Mouse (Mus musculus): Measurements from ENCODE around the gene 1110002E22Rik. TPM values are rescaled to one million over a fixed set of nuclear protein-coding genes. Genes with fewer than 3 reads are reported as not detected.

1110002E22Rik gene
- polyA plus RNA-seq, 1 experiment: 0.01 TPM

DNA sequence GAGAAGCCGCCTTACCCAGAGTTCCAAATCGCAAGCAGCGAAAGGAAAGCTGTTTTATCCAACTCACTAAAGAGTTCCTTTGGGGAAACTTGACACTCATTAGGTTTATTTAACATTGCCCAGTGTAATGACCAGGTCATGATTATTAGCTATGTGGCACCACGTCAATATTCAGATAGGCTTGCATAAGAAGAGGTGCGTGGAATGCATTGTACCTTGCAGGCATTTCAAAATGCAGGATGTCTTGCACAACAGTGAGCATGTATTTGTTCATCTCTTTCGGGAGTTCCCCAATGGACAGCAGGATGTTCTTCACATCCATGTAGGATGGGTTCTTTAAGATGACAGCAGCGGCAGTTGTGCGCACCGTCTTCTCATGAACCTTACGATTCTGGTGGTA, 42.0 kb downstream of the 1110002E22Rik start:
- Histone ChIP-seq H3K27me3 (ENCODE audit: control insufficient read depth, insufficient read depth, low read length) (no peaks in the 10 kb centered on the region), H3K36me3 (ENCODE audit: control insufficient read depth, insufficient read depth, low read length) (no peaks in the 10 kb centered on the region), H3K27ac (ENCODE audit: control insufficient read depth, insufficient read depth, low read depth, low read length) (no peak overlapping the region), H3K4me1 (ENCODE audit: control insufficient read depth, insufficient read depth, low read length) (no peaks in the 10 kb centered on the region), H3K4me3 (ENCODE audit: control insufficient read depth, low read depth, low read length) (no peak overlapping the region)
- no peak for TF ChIP-seq POLR2A (IDR thresholded peaks at IDR 0.05; ENCODE audit: control insufficient read depth, low read depth, low read length)
- no peak for TF ChIP-seq CTCF (IDR thresholded peaks at IDR 0.05; ENCODE audit: control insufficient read depth, insufficient read depth, insufficient replicate concordance, low read depth, low read length)

DNA sequence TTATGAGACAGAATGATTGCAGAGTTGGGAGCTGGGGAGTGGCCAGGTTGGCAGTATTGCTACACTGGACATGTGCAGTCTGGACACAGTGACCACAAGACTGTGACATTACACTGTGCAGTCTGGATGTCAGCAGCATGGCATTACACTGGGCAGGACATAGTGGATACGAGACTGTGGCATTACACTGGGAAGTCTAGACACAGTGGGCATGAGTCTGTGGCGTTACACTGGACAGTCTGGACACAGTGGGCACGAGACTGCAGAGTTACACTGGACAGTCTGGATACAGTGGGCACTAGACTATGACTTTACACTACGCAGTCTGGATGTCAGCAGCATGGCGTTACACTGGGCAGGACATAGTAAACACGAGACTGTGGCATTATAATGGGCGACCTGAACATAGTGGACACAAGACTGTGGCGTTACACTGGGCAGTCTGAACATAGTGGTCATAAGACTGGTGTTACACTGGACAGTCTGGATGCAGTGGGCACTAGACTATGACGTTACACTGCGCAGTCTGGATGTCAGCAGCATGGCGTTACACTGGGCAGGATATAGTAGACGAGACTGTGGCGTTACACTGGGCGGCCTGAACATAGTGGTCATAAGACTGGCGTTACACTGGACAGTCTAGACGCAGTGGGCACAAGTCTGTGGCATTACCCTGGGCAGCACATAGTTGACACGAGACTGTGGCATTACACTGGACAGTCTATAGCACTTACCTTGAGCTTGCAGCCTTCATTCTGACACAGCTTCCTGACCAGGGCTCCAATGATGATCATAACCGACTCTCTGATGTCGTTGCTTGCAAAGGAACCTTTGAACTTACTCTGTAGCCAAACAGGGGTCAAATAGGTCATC, 46.3 kb downstream of the 1110002E22Rik start:
- Histone ChIP-seq H3K4me1 (ENCODE audit: control insufficient read depth, insufficient read depth, low read length) (peaks cover 8% of the 10 kb centered on the region), H3K27me3 (ENCODE audit: control insufficient read depth, insufficient read depth, low read length) (no peaks in the 10 kb centered on the region), H3K27ac (ENCODE audit: control insufficient read depth, insufficient read depth, low read depth, low read length) (no peak overlapping the region), H3K4me3 (ENCODE audit: control insufficient read depth, low read depth, low read length) (no peak overlapping the region), H3K36me3 (ENCODE audit: control insufficient read depth, insufficient read depth, low read length) (no peaks in the 10 kb centered on the region)
- TF ChIP-seq CTCF (IDR thresholded peaks at IDR 0.05; ENCODE audit: control insufficient read depth, insufficient read depth, insufficient replicate concordance, low read depth, low read length) (no peak), POLR2A (IDR thresholded peaks at IDR 0.05; ENCODE audit: control insufficient read depth, low read depth, low read length) (no peak)

DNA sequence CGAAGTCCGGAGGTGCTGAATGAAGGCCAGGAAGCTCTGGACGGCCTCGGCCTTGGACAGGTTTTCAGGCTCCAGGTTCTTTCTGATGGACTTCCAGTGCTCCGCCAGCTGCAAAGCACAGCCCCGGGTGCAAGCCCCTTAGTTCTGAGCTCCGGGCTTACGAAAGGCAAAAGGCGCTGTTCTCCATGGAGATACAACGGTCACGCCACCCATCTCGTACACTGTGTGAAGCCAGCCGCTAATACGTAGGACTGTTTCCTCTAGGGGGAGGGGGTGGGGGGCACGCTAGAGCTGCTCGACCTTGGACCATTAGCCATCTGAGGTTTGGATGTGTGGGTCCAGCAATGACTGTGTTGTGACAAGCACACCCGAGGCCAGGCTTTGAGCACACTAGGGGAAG, 49.3 kb downstream of the 1110002E22Rik start:
- Histone ChIP-seq H3K4me3 (ENCODE audit: control insufficient read depth, low read depth, low read length) (peak overlapping the region; percentile 35), H3K27ac (ENCODE audit: control insufficient read depth, insufficient read depth, low read depth, low read length) (no peak overlapping the region), H3K4me1 (ENCODE audit: control insufficient read depth, insufficient read depth, low read length) (peaks cover 8% of the 10 kb centered on the region), H3K36me3 (ENCODE audit: control insufficient read depth, insufficient read depth, low read length) (no peaks in the 10 kb centered on the region), H3K27me3 (ENCODE audit: control insufficient read depth, insufficient read depth, low read length) (no peaks in the 10 kb centered on the region)
- TF ChIP-seq POLR2A (IDR thresholded peaks at IDR 0.05; ENCODE audit: control insufficient read depth, low read depth, low read length) (no peak), CTCF (IDR thresholded peaks at IDR 0.05; ENCODE audit: control insufficient read depth, insufficient read depth, insufficient replicate concordance, low read depth, low read length) (no peak)

DNA sequence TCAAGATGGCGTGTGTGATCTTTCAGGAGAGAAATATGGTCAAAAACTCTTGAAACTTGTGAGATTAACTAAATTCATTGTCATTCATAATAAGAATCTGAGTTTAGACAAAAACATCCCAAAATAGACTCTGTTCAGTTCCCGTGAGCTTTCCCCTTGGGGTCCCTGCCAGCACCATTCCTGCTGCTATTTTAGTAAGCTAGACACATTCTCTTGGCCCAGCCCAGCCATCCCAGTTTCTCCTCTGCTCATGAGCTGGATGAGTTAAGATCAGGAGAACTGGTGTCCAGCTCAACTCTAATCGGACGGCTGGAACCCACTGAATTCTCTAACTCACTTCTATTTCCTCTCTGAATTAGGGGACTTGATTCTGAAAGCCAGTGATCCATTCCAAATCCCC, 52.0 kb downstream of the 1110002E22Rik start:
- TF ChIP-seq POLR2A (IDR thresholded peaks at IDR 0.05; ENCODE audit: control insufficient read depth, low read depth, low read length) (no peak), CTCF (IDR thresholded peaks at IDR 0.05; ENCODE audit: control insufficient read depth, insufficient read depth, insufficient replicate concordance, low read depth, low read length) (no peak)
- no peak overlapping the region for H3K27ac ChIP-seq (ENCODE audit: control insufficient read depth, insufficient read depth, low read depth, low read length)
- H3K4me1 ChIP-seq (ENCODE audit: control insufficient read depth, insufficient read depth, low read length): peaks cover 8% of the 10 kb centered on the region
- no peak overlapping the region for H3K4me3 ChIP-seq (ENCODE audit: control insufficient read depth, low read depth, low read length)
- H3K36me3 ChIP-seq (ENCODE audit: control insufficient read depth, insufficient read depth, low read length): no peaks in the 10 kb centered on the region
- no peaks in the 10 kb centered on the region for H3K27me3 ChIP-seq (ENCODE audit: control insufficient read depth, insufficient read depth, low read length)

DNA sequence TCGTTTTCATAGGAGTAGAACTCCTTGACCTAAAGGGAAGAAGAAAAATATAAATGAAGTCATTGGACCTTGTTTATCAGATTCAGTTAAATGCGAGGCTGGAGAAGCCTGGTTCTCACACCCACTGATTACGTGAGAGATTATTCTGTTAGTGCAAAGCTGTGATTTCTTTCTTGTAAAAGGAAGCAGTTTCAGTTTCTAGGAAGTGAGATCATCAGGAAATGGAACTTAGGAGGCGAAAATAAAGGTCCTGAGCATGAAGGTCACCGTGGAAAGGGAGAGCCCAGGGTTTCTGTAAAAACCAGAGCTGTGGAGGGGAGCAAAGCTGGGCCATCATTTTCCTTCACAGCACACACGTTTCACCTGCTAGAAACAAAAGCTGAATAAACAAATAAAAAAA, 53.5 kb downstream of the 1110002E22Rik start:
- Histone ChIP-seq H3K4me1 (ENCODE audit: control insufficient read depth, insufficient read depth, low read length) (peaks cover 6% of the 10 kb centered on the region), H3K27ac (ENCODE audit: control insufficient read depth, insufficient read depth, low read depth, low read length) (no peak overlapping the region), H3K36me3 (ENCODE audit: control insufficient read depth, insufficient read depth, low read length) (no peaks in the 10 kb centered on the region; the same call in 1 of the 2 replicates), H3K4me3 (ENCODE audit: control insufficient read depth, low read depth, low read length) (no peak overlapping the region), H3K27me3 (ENCODE audit: control insufficient read depth, insufficient read depth, low read length) (no peaks in the 10 kb centered on the region)
- TF ChIP-seq CTCF (IDR thresholded peaks at IDR 0.05; ENCODE audit: control insufficient read depth, insufficient read depth, insufficient replicate concordance, low read depth, low read length) (no peak), POLR2A (IDR thresholded peaks at IDR 0.05; ENCODE audit: control insufficient read depth, low read depth, low read length) (no peak)

DNA sequence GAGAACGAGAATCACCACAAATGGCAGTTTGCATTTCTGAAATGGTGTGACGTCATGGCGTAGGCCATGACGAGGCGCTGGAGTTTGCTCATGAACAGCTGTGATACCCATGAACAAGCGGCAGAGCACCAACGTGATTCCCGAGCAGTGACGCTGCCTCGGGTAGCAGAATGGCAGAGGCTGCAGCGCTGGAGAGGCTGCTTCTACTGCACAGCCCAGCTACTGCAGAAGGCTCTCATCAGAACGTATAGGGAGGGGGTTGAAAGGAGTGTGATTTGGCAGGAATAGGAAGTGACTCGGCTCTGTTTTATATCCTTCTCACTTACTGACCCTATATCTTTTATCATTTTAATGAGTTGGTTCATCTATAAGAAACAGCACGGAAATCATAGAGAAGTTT, 54.0 kb downstream of the 1110002E22Rik start:
- no peak overlapping the region for H3K27ac ChIP-seq (ENCODE audit: control insufficient read depth, insufficient read depth, low read depth, low read length)
- H3K4me1 ChIP-seq (ENCODE audit: control insufficient read depth, insufficient read depth, low read length): 0 out of 2 replicates have a peak, but pooled peaks cover 2% of the 10 kb centered on the region
- H3K36me3 ChIP-seq (ENCODE audit: control insufficient read depth, insufficient read depth, low read length): no peaks in the 10 kb centered on the region; the same call in 1 of the 2 replicates
- H3K27me3 ChIP-seq (ENCODE audit: control insufficient read depth, insufficient read depth, low read length): no peaks in the 10 kb centered on the region
- no peak for TF ChIP-seq POLR2A (IDR thresholded peaks at IDR 0.05; ENCODE audit: control insufficient read depth, low read depth, low read length)
- TF ChIP-seq CTCF (IDR thresholded peaks at IDR 0.05; ENCODE audit: control insufficient read depth, insufficient read depth, insufficient replicate concordance, low read depth, low read length): no peak
- H3K4me3 ChIP-seq (ENCODE audit: control insufficient read depth, low read depth, low read length): no peak overlapping the region

DNA sequence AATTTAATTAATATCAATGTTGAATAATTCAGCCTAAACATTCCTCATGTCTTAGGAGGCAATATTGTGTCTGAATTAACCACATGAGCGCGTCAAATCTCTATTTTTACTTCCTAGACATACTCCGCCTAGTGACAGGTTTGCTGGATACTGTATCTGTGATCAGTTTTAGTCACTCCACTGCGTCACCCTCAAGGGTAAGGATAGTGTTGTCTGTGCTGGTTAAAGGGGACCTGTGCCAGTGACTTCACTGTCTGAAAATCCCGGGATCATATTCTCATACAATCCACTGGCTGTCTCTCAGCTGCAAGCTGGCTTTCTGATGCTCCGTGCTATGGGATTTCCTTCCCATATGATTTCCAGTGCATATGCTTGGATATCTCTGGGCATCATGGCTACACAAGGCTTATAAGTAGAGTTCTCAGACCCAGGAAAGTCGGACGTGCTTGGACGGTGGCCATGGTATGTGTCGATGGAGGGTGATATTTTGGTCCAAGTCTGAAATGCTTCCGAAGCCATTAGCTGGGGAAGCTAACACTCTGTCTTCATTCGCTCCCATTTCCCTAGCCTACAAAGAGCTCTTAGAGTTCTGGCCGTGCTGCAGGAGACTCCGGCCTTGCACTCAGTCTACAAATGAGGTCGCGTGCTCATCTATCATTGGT, 54.7 kb downstream of the 1110002E22Rik start:
- no peak overlapping the region for H3K4me3 ChIP-seq (ENCODE audit: control insufficient read depth, low read depth, low read length)
- H3K27ac ChIP-seq (ENCODE audit: control insufficient read depth, insufficient read depth, low read depth, low read length): no peak overlapping the region
- H3K4me1 ChIP-seq (ENCODE audit: control insufficient read depth, insufficient read depth, low read length): no peaks in the 10 kb centered on the region
- no peaks in the 10 kb centered on the region for H3K27me3 ChIP-seq (ENCODE audit: control insufficient read depth, insufficient read depth, low read length)
- TF ChIP-seq POLR2A (IDR thresholded peaks at IDR 0.05; ENCODE audit: control insufficient read depth, low read depth, low read length) (no peak), CTCF (IDR thresholded peaks at IDR 0.05; ENCODE audit: control insufficient read depth, insufficient read depth, insufficient replicate concordance, low read depth, low read length) (no peak)
- no peaks in the 10 kb centered on the region; the same call in 1 of the 2 replicates for H3K36me3 ChIP-seq (ENCODE audit: control insufficient read depth, insufficient read depth, low read length)
